Mouse (Mus musculus) adrenal gland, postnatal 36 days (tissue): ENCODE results near the gene Akap6. TPM values are rescaled to one million over a fixed set of nuclear protein-coding genes. Genes with fewer than 3 reads are reported as not detected.

Source experiments
- DNase-seq, 2 experiments: peaks; one replicate each; pipeline ENCODE4 v3.0.0; 2021; ENCODE audit warnings: mixed read lengths in 1 of 2
- total RNA-seq, 2 experiments: library from RNA; stranded (reverse); gene quantifications; 2 replicates each; pipeline ENCODE4 v1.2.3; 2021

Gene Akap6
- total RNA-seq, 2 experiments from 2014 or later = 2.1 TPM

DNA sequence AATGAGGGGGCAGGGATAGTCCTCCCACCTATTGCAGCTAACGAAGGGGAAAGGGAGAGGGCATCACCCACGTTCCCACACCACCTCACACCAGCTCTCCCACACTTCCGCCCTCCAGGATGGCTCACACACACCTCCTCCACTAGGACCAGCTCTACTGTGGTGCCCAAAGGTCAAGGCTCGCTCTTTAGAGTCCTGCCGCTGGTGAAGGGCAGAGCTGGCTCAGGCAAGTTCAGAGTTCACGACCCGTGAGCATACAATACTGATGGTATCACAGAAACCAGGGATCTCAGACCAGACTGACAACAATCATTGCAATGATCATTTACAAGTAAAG lies 149.3 kb downstream of the Akap6 start:
- no peak for DNase-seq

GRCm38 (mm10) chr12:52849297-52849696 lies 150.1 kb downstream of the Akap6 start:
- DNase-seq = no peak

DNA sequence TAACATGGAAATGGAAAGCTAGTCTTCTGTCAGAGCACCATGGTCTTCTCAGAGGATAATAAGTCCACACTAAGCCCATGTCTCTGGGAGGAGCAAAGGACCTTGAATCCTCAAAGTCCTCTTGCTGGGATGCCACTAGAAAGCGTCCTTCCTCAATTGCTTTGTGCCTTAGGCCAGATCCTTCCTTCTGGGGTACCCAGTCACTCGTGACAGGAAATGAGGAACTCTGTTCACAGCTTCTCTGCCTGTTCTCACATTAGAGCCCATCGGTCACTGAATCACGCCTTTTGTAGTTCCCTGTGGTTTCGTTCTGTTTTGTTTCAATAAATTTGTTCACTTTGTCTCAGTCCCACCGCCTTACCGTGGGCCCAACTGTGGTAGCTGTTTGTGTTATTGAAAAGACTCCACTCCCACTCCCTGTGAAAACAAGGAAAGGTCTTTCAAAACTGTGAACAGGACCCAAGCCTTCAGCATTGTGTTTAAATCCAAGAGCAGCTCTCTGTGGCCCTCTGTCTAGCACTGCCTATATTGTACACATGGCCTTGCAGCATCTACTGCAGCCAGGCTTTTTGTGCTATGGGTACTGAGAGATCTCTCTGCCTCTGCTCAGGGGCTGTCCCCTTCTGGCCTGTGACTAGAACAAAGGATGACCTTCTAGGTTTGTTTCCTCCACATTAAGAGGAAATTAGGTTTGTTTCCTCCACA lies 151.3 kb downstream of the Akap6 start:
- no peak for DNase-seq

GRCm38 (mm10) chr12:52851221-52851620 lies 152.0 kb downstream of the Akap6 start:
- DNase-seq = no peak

- DNase-seq = no peak
Measured at GRCm38 (mm10) chr12:52854236-52854679, 155.1 kb downstream of the Akap6 start.

- DNase-seq = no peak
Measured at GRCm38 (mm10) chr12:52856104-52856503, 156.9 kb downstream of the Akap6 start.

GRCm38 (mm10) chr12:52857306-52857705 lies 158.1 kb downstream of the Akap6 start:
- DNase-seq = no peak

DNA sequence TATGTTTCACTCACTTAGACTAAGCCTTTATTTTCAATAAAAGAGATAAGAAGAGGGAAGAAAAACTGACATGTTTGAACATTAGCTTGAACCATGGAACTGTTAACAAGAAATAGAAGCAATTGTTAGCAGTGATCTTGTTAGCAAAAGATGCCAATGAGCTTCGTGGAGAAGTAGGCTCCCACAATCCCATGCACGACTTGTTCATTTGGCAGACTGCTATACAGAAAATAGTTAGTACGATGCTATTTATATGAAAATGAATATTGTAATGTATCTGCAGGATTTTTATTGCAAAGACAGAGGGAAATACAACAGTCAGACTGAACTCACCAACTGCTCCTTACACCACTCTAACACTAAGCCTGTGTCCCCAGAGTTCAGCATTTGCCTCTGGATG lies 162.7 kb downstream of the Akap6 start:
- DNase-seq = no peak

DNA sequence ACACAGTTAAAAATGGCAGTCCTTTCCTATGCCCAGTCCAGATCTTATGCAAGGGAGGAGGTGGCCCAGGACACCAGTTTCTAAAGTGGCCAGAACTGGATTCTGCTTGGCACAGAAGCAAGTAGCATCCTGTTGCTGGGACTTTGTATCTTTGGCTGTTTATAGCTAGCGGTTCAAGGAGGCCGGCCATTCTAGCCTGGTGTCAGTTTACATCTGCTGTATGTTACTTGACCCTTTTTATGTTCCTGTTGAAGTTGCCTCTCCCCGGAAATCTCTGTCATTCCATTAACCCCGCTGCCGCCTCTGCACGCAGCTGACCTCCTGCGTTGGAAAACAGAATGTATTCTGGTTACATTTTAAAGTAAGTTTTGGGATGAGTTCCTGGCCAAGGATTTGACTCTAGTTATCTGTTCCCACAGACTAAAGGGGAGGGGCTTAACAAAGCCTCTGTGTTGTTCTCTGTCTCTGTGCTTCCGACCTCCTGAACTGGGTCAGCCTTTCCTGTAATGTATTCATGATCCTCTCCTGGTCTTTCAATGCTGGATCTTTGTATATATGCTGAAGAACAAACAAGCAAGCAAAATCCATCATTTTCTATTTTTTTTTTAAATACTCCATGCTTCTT lies 168.9 kb downstream of the Akap6 start:
- peak in 1 of 2 experiments; percentile 6 for DNase-seq

DNA sequence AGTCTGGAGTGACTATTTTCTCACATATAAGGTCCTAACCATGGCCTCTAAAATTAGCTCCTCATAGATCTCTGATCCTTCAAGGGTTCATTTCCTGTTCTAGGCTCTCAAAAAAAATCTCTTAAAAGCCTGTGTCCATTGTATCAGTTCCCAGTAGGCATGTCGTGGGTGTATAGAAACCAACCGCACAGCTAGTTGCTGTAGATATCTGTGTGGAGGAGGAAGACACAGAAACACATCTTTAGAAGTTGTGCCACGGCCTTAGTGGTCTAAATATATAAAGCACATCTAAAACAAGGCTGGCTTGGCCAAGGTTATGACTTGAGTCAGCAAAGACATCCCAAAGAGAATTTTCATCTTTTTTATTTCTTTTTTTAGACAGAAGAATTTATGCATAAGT lies 172.4 kb downstream of the Akap6 start:
- no peak for DNase-seq

- no peak for DNase-seq
Measured at GRCm38 (mm10) chr12:52874332-52874923, 175.2 kb downstream of the Akap6 start.

DNA sequence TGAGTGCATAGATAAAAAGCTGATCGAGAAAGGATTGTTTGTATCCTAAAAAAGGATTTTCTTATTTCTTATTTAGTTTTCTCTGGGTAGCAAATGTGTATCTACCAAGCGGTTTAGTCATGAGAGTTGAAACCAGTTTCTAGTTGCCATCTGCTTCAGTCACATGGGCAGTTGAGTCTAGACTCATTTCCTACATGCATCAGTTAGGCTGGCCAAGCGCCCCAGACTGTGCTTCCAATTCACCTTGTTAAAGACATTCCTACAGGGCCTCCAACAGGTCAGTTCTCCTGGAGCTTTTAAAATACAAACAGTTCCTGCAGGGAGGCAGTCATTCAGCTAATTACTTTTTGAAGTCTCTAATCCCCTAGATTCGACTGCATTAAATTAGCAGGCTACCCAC lies 176.9 kb downstream of the Akap6 start:
- DNase-seq = no peak

GRCm38 (mm10) chr12:52876978-52877769 lies 178.0 kb downstream of the Akap6 start:
- no peak for DNase-seq

DNA sequence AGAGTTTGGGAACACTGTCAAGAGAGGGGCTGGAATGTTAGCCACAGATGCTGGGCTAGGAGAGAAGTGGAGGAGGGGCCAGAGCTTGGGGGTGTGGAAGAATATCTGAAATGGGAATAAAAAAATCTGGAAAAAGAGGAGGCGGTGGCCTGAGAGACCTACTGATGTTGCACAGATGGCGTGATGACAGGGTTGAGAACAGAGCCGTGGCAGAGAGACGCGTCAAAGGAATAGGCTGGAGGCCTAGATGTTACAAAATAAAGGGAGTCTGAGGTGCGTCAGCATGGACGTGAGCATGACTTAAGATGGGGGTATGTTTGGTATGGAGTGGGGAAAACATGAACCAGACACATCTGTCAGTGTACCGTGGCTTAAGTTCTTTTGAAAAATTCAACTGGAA lies 180.1 kb downstream of the Akap6 start:
- no peak for DNase-seq

DNA sequence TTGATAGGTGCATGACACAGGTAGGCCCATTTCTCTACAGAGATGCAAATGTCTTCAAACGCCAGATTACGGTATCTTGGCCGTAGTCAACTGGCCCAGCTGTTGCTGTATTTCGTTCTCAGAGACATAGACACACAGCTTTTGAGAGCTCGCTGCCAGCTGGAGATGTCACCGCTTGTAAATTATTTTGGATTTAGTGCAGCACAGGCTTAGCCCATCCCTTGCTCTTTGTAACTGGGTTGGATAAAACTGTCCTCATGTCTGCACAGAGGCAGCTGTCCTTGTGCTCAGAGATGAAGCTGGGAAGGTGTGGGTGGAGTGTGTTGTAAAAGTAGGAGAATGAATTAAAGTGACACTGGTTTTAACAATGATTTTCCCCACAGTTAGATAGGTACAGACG lies 193.3 kb downstream of the Akap6 start:
- DNase-seq = peak in 1 of 2 experiments; percentile 10

DNA sequence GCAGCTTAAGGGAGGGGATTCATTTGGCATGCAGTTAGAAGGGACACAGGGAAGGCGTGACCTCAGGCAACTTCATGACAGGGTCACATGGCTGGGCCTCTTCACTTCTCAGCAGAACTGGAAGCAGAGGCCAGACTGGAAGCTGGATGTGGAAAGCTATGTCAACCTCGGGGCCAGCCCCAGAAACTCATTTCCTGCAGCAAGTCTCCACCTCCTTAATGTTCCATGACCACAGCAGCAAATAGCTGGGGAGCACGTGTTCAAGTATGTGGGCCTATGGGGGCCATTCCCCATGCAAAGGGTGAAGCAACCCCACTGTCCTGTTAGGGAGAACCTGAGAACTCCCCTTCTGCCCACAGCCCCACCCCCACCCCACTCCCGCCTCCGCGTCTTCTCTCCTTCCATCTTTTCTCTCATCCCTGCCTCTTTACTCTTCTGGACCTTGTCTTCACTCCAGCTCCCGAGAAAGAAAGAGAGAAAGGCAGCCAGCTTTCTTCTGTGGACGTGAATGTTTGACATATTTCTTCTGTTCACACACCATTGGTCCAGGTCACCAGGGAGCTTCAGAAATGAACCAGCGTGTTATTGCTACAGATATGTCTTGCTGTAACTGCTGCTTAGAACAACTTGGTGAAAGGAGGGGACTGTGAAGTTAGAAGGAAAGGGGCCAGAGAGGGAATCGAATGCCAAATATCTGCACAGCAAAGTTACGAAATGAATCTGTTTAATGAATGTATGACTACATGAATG lies 194.6 kb downstream of the Akap6 start:
- no peak for DNase-seq

GRCm38 (mm10) chr12:52895672-52896460 lies 196.7 kb downstream of the Akap6 start:
- DNase-seq = peak; percentile 60 to 67

DNA sequence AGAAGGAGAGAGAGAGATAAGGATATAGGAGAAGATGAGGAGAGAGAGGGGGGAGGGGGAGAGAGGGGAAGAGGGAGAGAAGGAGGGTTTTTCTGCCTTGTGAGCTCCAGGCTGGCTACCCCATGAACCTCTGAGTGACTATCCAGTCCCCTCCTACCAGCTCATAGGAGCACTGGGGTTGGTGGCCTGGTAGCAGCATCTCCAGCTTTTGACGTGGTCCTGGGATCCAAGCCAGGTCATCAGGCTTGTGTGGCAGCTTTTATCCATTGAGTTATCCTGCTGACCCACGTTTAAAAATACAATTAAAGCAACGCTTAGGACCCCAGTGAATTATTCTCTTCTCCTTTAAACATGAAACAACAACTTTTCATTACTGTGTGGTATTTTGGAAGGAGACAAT lies 197.6 kb downstream of the Akap6 start:
- DNase-seq = no peak

DNA sequence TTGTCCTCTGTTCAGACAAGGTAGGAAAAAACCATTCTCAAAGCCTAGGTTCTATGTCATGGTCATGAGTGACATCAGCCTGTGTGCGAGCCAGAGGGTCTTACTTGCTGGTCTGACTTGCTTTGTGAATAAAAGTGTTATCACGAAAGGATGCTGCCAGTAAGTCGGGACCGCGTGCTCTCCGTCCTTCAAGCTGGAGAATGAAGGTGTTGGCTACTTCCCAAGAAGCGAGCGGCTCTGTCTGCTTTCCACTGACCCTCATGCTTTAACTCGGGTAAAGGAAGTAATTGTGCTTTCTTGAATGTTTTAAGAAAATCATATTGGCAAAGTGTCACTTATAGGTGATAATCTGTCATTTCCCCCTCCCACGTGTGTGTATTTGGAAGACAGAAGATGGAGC lies 198.9 kb downstream of the Akap6 start:
- DNase-seq = peak; percentile 5 to 12

GRCm38 (mm10) chr12:52904046-52904445 lies 204.9 kb downstream of the Akap6 start:
- no peak for DNase-seq

DNA sequence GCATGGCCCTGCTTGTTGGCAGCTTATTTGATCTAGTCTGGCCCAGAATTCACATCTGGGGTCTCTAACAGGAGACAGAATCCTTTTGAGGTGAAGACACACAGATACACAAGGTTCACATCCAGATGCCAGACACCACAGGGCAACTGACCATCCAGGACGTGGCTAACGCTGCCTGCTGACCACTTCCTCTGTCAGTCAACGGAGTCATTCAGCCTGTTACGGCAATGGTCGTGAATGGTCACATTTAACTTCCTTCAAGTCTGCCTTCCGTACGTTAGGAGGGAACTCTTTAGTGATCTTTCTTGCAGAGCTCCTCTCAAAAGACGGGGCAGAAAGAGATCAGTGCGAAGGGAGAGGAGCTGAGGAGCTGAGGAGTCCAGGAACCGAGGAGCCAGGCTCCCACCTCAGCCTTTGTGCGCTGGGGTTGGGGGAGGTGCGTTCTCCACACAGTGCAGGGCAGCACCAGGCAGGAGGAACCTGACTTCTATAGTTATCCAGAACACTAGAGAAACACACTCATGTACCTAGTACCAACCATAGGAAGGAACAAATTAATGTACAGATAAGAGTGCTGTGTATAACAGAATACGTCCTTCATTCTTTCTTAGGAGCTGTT lies 209.4 kb downstream of the Akap6 start:
- DNase-seq = no peak
